ENCODE assay signal across 25 mouse cellular contexts in the genomic region with DNA sequence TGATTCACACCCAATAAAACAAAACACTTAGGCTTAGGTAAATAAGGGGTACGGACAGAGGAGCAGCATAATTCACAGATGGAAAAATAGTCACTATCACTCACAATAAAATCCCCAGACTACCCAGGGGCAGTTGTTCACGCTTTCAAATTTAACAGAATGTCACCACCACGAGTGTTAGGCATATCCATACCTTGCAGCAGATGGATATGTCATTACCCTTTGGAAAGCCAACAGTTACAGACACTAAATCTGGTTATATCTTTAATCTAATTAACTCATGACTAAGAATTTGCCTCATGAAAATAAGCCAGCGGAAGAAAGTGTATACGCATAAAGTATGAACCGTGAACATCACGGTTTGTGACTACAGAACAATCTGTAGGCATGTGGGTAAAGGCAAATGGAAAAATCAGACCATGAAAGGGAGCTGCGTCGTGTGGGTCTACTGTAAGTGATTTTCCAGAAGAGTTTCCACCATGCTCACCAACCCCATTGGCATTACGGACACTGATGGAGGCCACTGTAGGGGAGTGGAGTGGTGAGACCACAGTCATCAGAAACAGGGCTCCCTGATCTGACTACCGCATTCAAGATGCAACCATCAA. TPM values are rescaled to one million over a fixed set of nuclear protein-coding genes. Genes with fewer than 3 reads are reported as not detected.
A peak's percentile ranks its signal among the peaks of the same experiment; 100 is the strongest.
DNase-seq lines count a peak whose midpoint lies in the region; ATAC-seq and TF ChIP-seq lines count a peak whose summit lies in the region.
"Had no signal": no experiment of that assay in that cellular context is flagged by ENCODE, and none has a peak within 500 bp of the region (broad histone marks: within the 10 kb centered on the region; RNA-seq: fewer than 3 reads in every experiment).

No protein-coding gene starts in this region.

- no peak for TF ChIP-seq CTCF in gastrocnemius, adult 2 months (IDR thresholded peaks at IDR 0.05)
- no peak for TF ChIP-seq CTCF in CH12.LX (conservative IDR thresholded peaks at IDR 0.05 in 1 of 2, IDR thresholded peaks at IDR 0.05 in 1 of 2; ENCODE audit: low read depth in 2 of 2, low read length in 2 of 2)
- TF ChIP-seq CTCF in heart, adult 2 months (IDR thresholded peaks at IDR 0.05) = no peak

- 0 out of 2 replicates have a peak, but pooled peaks have one; percentile 10 for TF ChIP-seq EP300 in CH12.LX (IDR thresholded peaks at IDR 0.05; ENCODE audit: low read length)
- TF ChIP-seq EP300 in heart, adult 2 months (IDR thresholded peaks at IDR 0.05; ENCODE audit: insufficient read depth, low read depth, low read length) = no peak

- H3K36me3 ChIP-seq in CH12.LX (replicated peaks in 1 of 2; ENCODE audit: control insufficient read depth in 1 of 2, insufficient read depth in 1 of 2, low read length in 1 of 2) = peaks cover 0 to 53% of the 10 kb centered on the region in 2 experiments
- H3K36me3 ChIP-seq in neural tube, embryonic 15.5 days = no peaks in the 10 kb centered on the region
- H3K36me3 ChIP-seq in heart, adult 2 months (ENCODE audit: control insufficient read depth, insufficient read depth, low read length) = peaks cover 13% of the 10 kb centered on the region
- H3K36me3 ChIP-seq in midbrain, embryonic 16.5 days (ENCODE audit: control insufficient read depth, insufficient read depth, low read length) = no peaks in the 10 kb centered on the region
- H3K36me3 ChIP-seq: hindbrain, embryonic 15.5 days; intestine, embryonic 15.5 days; lung, embryonic 15.5 days; stomach, embryonic 15.5 days had no signal

- ATAC-seq in neural tube, embryonic 15.5 days (ENCODE audit: low FRiP score) = no peak
- no peak for ATAC-seq in midbrain, embryonic 16.5 days
- ATAC-seq: intestine, embryonic 15.5 days had no signal

- H3K9me3 ChIP-seq in CH12.LX (replicated peaks; ENCODE audit: low read length) = no peaks in the 10 kb centered on the region
- H3K9me3 ChIP-seq in neural tube, embryonic 15.5 days (replicated peaks) = no peaks in the 10 kb centered on the region
- no peaks in the 10 kb centered on the region for H3K9me3 ChIP-seq in midbrain, embryonic 16.5 days (replicated peaks; ENCODE audit: control insufficient read depth, low read length, poor library complexity, severe bottlenecking)
- H3K9me3 ChIP-seq: hindbrain, embryonic 10.5 days; hindbrain, embryonic 15.5 days; intestine, embryonic 15.5 days; lung, embryonic 15.5 days; stomach, embryonic 15.5 days had no signal

- DNase-seq in gastrocnemius, adult 2 months = peak; percentile 2
- DNase-seq in gastrocnemius, adult 18-20 months (ENCODE audit: low spot score) = no peak
- no peak for DNase-seq in CH12.LX (ENCODE audit: extremely low read depth)
- DNase-seq in induced T-regulatory cell, adult 2 months (ENCODE audit: low read depth) = peak; percentile 57
- DNase-seq in heart, adult 2 months = no peak
- DNase-seq: adrenal gland, adult 2 months; adrenal gland, postnatal 36 days; B cell, adult 2 months; cerebellum, adult 2 months; cerebellum, postnatal 14 days; heart, postnatal 14 days; kidney, adult 2 months; kidney, postnatal 4 days; retina, postnatal 1 day; right cerebral cortex, postnatal 14 days had no signal

- TF ChIP-seq RAD21 in CH12.LX (IDR thresholded peaks at IDR 0.05; ENCODE audit: low read depth, low read length) = no peak

- in situ Hi-C loops in CH12.LX (cut with MboI; ENCODE audit: low pct_ligation_motif_present, low pct_unique_long_range_greater_than_20kb, low sequenced_read_pairs) = no loop called here

- TF ChIP-seq POLR2A in CH12.LX (IDR thresholded peaks at IDR 0.05; ENCODE audit: low read depth, low read length) = no peak
- no peak for TF ChIP-seq POLR2A in heart, adult 2 months (IDR thresholded peaks at IDR 0.05; ENCODE audit: insufficient read depth, low read depth, low read length)

- H3K27me3 ChIP-seq in CH12.LX (replicated peaks) = no peaks in the 10 kb centered on the region
- H3K27me3 ChIP-seq in neural tube, embryonic 15.5 days (replicated peaks) = no peaks in the 10 kb centered on the region
- H3K27me3 ChIP-seq in heart, adult 2 months (ENCODE audit: control insufficient read depth, insufficient read depth, low read length) = no peaks in the 10 kb centered on the region
- no peaks in the 10 kb centered on the region for H3K27me3 ChIP-seq in midbrain, embryonic 16.5 days (ENCODE audit: control insufficient read depth, insufficient read depth, low read depth, low read length)
- H3K27me3 ChIP-seq: hindbrain, embryonic 15.5 days; intestine, embryonic 15.5 days; lung, embryonic 15.5 days; stomach, embryonic 15.5 days had no signal

- H3K79me2 ChIP-seq in CH12.LX (replicated peaks; ENCODE audit: control insufficient read depth, extremely low read depth, insufficient read depth, poor library complexity, severe bottlenecking) = peaks cover 15% of the 10 kb centered on the region
- peaks cover 9% of the 10 kb centered on the region for H3K79me2 ChIP-seq in heart, adult 2 months (replicated peaks; ENCODE audit: control insufficient read depth, insufficient read depth, low read length)

- dilution Hi-C loops in CH12.LX (cut with MboI; ENCODE audit: extremely low pct_ligation_motif_present, extremely low pct_unique_long_range_greater_than_20kb, low sequenced_read_pairs) = no loop called here

- no peak overlapping the region for H3K9ac ChIP-seq in CH12.LX (ENCODE audit: insufficient read depth, low read depth)
- no peak overlapping the region for H3K9ac ChIP-seq in neural tube, embryonic 15.5 days (replicated peaks)
- H3K9ac ChIP-seq in heart, adult 2 months (ENCODE audit: low read depth, low read length) = no peak overlapping the region
- no peak overlapping the region for H3K9ac ChIP-seq in midbrain, embryonic 16.5 days (ENCODE audit: low read depth, low read length)
- H3K9ac ChIP-seq: hindbrain, embryonic 15.5 days; intestine, embryonic 15.5 days; lung, embryonic 15.5 days; stomach, embryonic 15.5 days had no signal

- H3K4me2 ChIP-seq in CH12.LX (ENCODE audit: insufficient read depth, low read depth, poor library complexity, severe bottlenecking) = no peak overlapping the region
- no peak overlapping the region for H3K4me2 ChIP-seq in neural tube, embryonic 15.5 days
- H3K4me2 ChIP-seq in midbrain, embryonic 16.5 days (ENCODE audit: low read length) = no peak overlapping the region
- H3K4me2 ChIP-seq: hindbrain, embryonic 15.5 days; intestine, embryonic 15.5 days; liver, embryonic 11.5 days; lung, embryonic 15.5 days; midbrain, embryonic 11.5 days; stomach, embryonic 15.5 days had no signal

- H3K4me1 ChIP-seq in CH12.LX (ENCODE audit: control insufficient read depth in 1 of 2, insufficient read depth in 2 of 2) = peaks cover 25 to 72% of the 10 kb centered on the region in 2 experiments
- H3K4me1 ChIP-seq in neural tube, embryonic 15.5 days = peaks cover 15% of the 10 kb centered on the region
- H3K4me1 ChIP-seq in heart, adult 2 months (ENCODE audit: control insufficient read depth, insufficient read depth, low read length) = peaks cover 19% of the 10 kb centered on the region
- H3K4me1 ChIP-seq in midbrain, embryonic 16.5 days (ENCODE audit: control insufficient read depth, insufficient read depth, low read length) = no peaks in the 10 kb centered on the region

- intact Hi-C loops in gastrocnemius, adult 2 months (cut with DNase I) = no loop called here
- intact Hi-C loops in heart, adult 2 months (cut with DNase I) = no loop called here

- H3K4me3 ChIP-seq in gastrocnemius, adult 2 months = no peak overlapping the region
- H3K4me3 ChIP-seq in CH12.LX (replicated peaks in 1 of 3; ENCODE audit: low read depth in 2 of 3, low read length in 2 of 3, poor library complexity in 1 of 3) = no peak overlapping the region
- no peak overlapping the region for H3K4me3 ChIP-seq in neural tube, embryonic 15.5 days (replicated peaks)
- no peak overlapping the region for H3K4me3 ChIP-seq in heart, adult 2 months
- H3K4me3 ChIP-seq in midbrain, embryonic 16.5 days (ENCODE audit: low read depth, low read length) = no peak overlapping the region
- H3K4me3 ChIP-seq: erythroblast, embryonic 14.5 days; hindbrain, embryonic 10.5 days; hindbrain, embryonic 15.5 days; intestine, embryonic 15.5 days; lung, embryonic 15.5 days; stomach, embryonic 15.5 days had no signal

- 77% methylated on average over 11 of the region's 11 CpGs for WGBS in neural tube, embryonic 15.5 days
- 76% methylated on average over 11 of the region's 11 CpGs for WGBS in heart, adult 2 months
- 87% methylated on average over 11 of the region's 11 CpGs for WGBS in midbrain, embryonic 16.5 days

- no peak overlapping the region for H3K27ac ChIP-seq in gastrocnemius, adult 2 months
- H3K27ac ChIP-seq in CH12.LX (ENCODE audit: insufficient read depth, low read depth) = no peak overlapping the region
- H3K27ac ChIP-seq in neural tube, embryonic 15.5 days (replicated peaks) = no peak overlapping the region
- no peak overlapping the region for H3K27ac ChIP-seq in heart, adult 2 months
- no peak overlapping the region for H3K27ac ChIP-seq in midbrain, embryonic 16.5 days (ENCODE audit: low read length)
- H3K27ac ChIP-seq: hindbrain, embryonic 10.5 days; hindbrain, embryonic 15.5 days; intestine, embryonic 15.5 days; lung, embryonic 15.5 days; stomach, embryonic 15.5 days had no signal

TF ChIP-seq in CH12.LX, 34 proteins besides CTCF, POLR2A, EP300 and RAD21:
- TF ChIP-seq MAZ (IDR thresholded peaks at IDR 0.05; ENCODE audit: low read depth, low read length) = no peak
- no peak for TF ChIP-seq PAX5 (IDR thresholded peaks at IDR 0.05; ENCODE audit: low read length)
- TF ChIP-seq HCFC1 (IDR thresholded peaks at IDR 0.05; ENCODE audit: low read depth, low read length) = no peak

RNA-seq across cellular contexts. Expression of gene Tspan14, which starts 28.1 kb away (rescaled TPM):
- 10 to 100 TPM; 11.0 to 16.8 TPM for total RNA-seq in gastrocnemius, adult 2 months (2021)
- total RNA-seq in gastrocnemius, adult 18-20 months (2021) = 10 to 100 TPM; 10.6 to 13.1 TPM
- total RNA-seq in CH12.LX (2012; rRNA removed) = 14.9 and 16.1 TPM in 2 replicates
- total RNA-seq in CH12.LX (2014; rRNA removed) = 10.6 and 11.6 TPM in 2 replicates
- polyA plus RNA-seq in CH12.LX (2012; ENCODE audit: insufficient read length, low read depth) = 17.8 and 19.1 TPM in 2 replicates
- 45.5 and 53.0 TPM in 2 replicates for polyA plus RNA-seq in neural tube, embryonic 15.5 days (2015; fragmentation: Nextera tagmentation; extraction: Ambion mirVana)
- 10 to 100 TPM; 11.8 to 18.6 TPM for total RNA-seq in heart, adult 2 months (2021)
- 25.7 and 26.4 TPM in 2 replicates for polyA plus RNA-seq in heart, adult 2 months (2012; rRNA removed)
- polyA plus RNA-seq in midbrain, embryonic 16.5 days (2015; fragmentation: Nextera tagmentation; extraction: Ambion mirVana) = 61.7 and 66.1 TPM in 2 replicates

RNA-seq across cellular contexts. Expression of gene Sh2d4b, which starts 45.4 kb away (rescaled TPM):
- total RNA-seq in gastrocnemius, adult 2 months (2021) = under 1 TPM; 0.20 to 0.41 TPM
- total RNA-seq in gastrocnemius, adult 18-20 months (2021) = under 1 TPM; 0.09 to 0.14 TPM
- total RNA-seq in CH12.LX (2012; rRNA removed) = 0.04 TPM in 1 of 2 replicates, not detected in the other
- total RNA-seq in CH12.LX (2014; rRNA removed) = not detected in 2 replicates
- 0.12 and 0.17 TPM in 2 replicates for polyA plus RNA-seq in CH12.LX (2012; ENCODE audit: insufficient read length, low read depth)
- polyA plus RNA-seq in neural tube, embryonic 15.5 days (2015; fragmentation: Nextera tagmentation; extraction: Ambion mirVana) = 0.69 and 6.5 TPM in 2 replicates
- total RNA-seq in heart, adult 2 months (2021) = 1 to 10 TPM in 1 of 2 experiments, under 1 TPM in 1; 0.84 to 1.1 TPM
- polyA plus RNA-seq in heart, adult 2 months (2012; rRNA removed) = 0.14 and 0.18 TPM in 2 replicates
- polyA plus RNA-seq in midbrain, embryonic 16.5 days (2015; fragmentation: Nextera tagmentation; extraction: Ambion mirVana) = 0.99 and 1.6 TPM in 2 replicates

Comparison
In these comparisons a context has a peak if more than half of its experiments do, and no peak if none do; other contexts are left out.
1. DNase-seq: peak in gastrocnemius, adult 2 months (single experiment) and induced T-regulatory cell, adult 2 months (single experiment); none in gastrocnemius, adult 18-20 months (single experiment), CH12.LX (single experiment) and heart, adult 2 months (0 of 2).